Mouse (Mus musculus) neural tube, embryonic 11.5 days (tissue): ENCODE results near the gene Ces4a. TPM values are rescaled to one million over a fixed set of nuclear protein-coding genes. Genes with fewer than 3 reads are reported as not detected.
"Not testable (repeated sequence)": the region's sequence is repeated elsewhere in the genome, so short reads cannot be mapped to it uniquely, and the experiment has no call there.

Experiments
- ATAC-seq: fragments of 200-750 bp; cut with Nextera tagmentation; 2 replicates; pipeline ENCODE4 v1.8.0; 2017; ENCODE audit warnings: moderate number of reproducible peaks, mild to moderate bottlenecking, moderate TSS enrichment, moderate library complexity; ENCODE audit not compliant: insufficient read depth, low FRiP score, low TSS enrichment
- DNase-seq: peaks from one replicate; pipeline ENCODE4 v3.0.0-alpha.2; 2015; ENCODE audit warnings: low spot score
- H3K27ac ChIP-seq: fragments of 300-500 bp; sonication (generic); 2 replicates; pipeline ENCODE4 v1.5.1; 2014; ENCODE audit warnings: low read depth, mild to moderate bottlenecking, low read length
- H3K27me3 ChIP-seq: fragments of 300-500 bp; sonication (generic); 2 replicates; pipeline ENCODE4 v1.6.1; 2014; ENCODE audit warnings: mild to moderate bottlenecking, low read length, mixed read lengths; ENCODE audit not compliant: control insufficient read depth, insufficient read depth
- H3K36me3 ChIP-seq: fragments of 300-500 bp; sonication (generic); 2 replicates; pipeline ENCODE4 v1.6.1; 2014; ENCODE audit warnings: mild to moderate bottlenecking, low read length, moderate library complexity, mixed read lengths; ENCODE audit not compliant: control insufficient read depth, insufficient read depth
- H3K4me1 ChIP-seq: fragments of 300-500 bp; sonication (generic); 2 replicates; pipeline ENCODE4 v1.6.1; 2014; ENCODE audit warnings: low read length, mixed read lengths; ENCODE audit not compliant: control insufficient read depth, insufficient read depth
- H3K4me2 ChIP-seq: fragments of 300-500 bp; sonication (generic); 2 replicates; pipeline ENCODE4 v1.6.1; 2014; ENCODE audit warnings: low read depth, mild to moderate bottlenecking, moderate library complexity
- H3K4me3 ChIP-seq: fragments of 300-500 bp; sonication (generic); 2 replicates; pipeline ENCODE4 v1.5.1; 2014; ENCODE audit warnings: low read depth, low read length
- H3K9ac ChIP-seq: fragments of 300-500 bp; sonication (generic); 2 replicates; pipeline ENCODE4 v1.6.1; 2014; ENCODE audit warnings: mild to moderate bottlenecking, low read length
- H3K9me3 ChIP-seq: fragments of 300-500 bp; sonication (generic); 2 replicates; pipeline ENCODE4 v1.6.1; 2016; ENCODE audit warnings: low read length; ENCODE audit not compliant: control insufficient read depth
- WGBS: fragments of 180-500 bp; shearing (Covaris S2); extraction: QIAGEN DNeasy Blood & Tissue Kit; methylation state at CpG from one replicate; pipeline ENCODE4 v1.1.7; 2014; 5-methylcytosine and 5-hydroxymethylcytosine counted together
- polyA plus RNA-seq: library from polyadenylated mRNA; unstranded; fragments of >200 nt; fragmentation: Nextera tagmentation; extraction: Ambion mirVana; gene quantifications from 2 replicates; pipeline ENCODE4 v1.2.1, GENCODE M21; 2014

Ces4a gene
- polyA plus RNA-seq: not detected in 2 replicates

DNA sequence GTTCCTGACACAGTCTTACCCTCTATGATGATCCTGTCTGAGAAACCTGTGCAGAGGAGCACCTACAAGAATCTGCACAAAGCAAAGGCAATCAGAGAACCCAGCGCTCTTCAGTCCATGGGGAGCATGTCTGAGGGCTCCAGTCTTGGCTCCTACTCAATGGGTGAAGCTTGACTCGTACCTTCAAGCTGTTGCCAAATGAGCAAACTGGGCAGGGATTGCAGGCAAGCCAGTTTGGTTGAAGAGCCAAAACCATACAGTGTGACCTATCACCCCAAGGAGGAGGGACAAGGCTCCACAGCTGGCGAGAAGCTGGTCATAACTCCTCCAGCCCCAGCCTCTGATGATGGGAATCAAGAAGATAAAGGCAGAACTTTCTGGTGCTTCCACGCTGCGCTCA, at the start of gene Ces4a:
Gene Ces4a (plus strand): TSS at position 292 of the 400 bp plus-strand sequence.
- ATAC-seq: no peak
- no peak within 1 kb of the TSS for H3K4me3 ChIP-seq
- no peak within 1 kb of the TSS for H3K4me2 ChIP-seq
- H3K27me3 ChIP-seq: no peaks in the 10 kb centered on the region
- H3K36me3 ChIP-seq: no peaks in the 10 kb centered on the region
- DNase-seq: no peak
- no peak within 1 kb of the TSS for H3K27ac ChIP-seq
- no peaks in the 10 kb centered on the region for H3K9me3 ChIP-seq
- H3K4me1 ChIP-seq: no peaks in the 10 kb centered on the region
- H3K9ac ChIP-seq: no peak within 1 kb of the TSS
- WGBS: 88% methylated on average over 5 of the region's 5 CpGs

DNA sequence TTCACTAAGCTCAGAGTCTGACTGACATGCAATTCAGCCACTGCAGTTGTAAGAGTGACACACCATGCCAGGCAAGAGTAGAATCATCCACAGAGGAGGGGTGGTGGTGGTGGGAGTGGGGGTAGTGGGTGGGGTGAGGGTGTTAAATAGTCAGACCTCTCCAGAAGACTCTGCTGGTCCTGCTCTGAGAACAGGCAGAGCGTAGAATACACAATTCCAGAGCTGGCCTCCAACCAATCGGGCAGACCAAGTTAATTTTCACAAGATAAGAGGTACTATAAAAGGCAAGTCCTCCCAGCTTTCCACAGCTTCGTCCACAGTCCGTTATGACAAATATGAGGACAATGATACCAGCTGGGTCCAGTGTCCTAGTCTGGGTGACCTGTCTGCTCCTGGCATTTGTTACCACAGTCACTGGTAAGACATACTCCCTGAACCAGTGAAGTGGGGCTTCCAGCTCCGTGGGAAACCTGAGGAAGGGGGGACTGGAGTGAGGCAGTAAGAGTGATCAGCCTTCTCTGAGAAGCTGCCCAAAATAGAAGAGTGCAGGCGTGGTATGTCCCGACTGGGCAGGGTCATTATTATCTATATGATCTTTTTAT, 48.0 kb upstream of the Ces4a start, which contains the start of gene Ces3b:
Gene Ces3b (plus strand): TSS at position 305 of the 602 bp plus-strand sequence.
- H3K27ac ChIP-seq: no peak within 1 kb of the TSS
- H3K27me3 ChIP-seq: no peaks in the 10 kb centered on the region
- H3K4me2 ChIP-seq: no peak within 1 kb of the TSS
- H3K4me1 ChIP-seq: no peaks in the 10 kb centered on the region
- no peaks in the 10 kb centered on the region for H3K9me3 ChIP-seq
- no peak for DNase-seq
- H3K4me3 ChIP-seq: no peak within 1 kb of the TSS
- no peaks in the 10 kb centered on the region for H3K36me3 ChIP-seq
- WGBS: 83% methylated on average over 7 of the region's 7 CpGs
- no peak for ATAC-seq
- H3K9ac ChIP-seq: no peak within 1 kb of the TSS

DNA sequence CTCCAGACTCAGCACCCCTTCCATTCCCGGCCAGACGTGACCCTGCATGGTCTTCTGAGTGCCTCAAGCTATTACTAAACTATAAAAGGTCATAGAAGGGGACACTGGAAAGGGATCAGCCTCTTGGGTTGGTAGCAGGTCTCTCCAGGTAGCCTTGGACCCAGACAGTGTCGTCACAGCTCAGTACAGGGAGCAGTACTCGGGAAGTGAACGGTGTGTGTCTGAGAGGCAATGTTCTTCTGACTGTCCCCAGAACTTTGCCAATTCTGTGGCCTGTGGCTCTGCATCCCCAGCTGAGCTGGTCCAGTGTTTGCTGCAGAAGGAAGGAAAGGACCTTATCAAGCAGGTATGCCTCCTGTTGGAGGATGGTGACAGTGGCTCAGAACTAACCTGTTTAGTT, 43.4 kb upstream of the Ces4a start:
- H3K4me3 ChIP-seq, DNase-seq, H3K27me3 ChIP-seq, H3K4me2 ChIP-seq, H3K27ac ChIP-seq, ATAC-seq, H3K9ac ChIP-seq, H3K4me1 ChIP-seq, H3K36me3 ChIP-seq, H3K9me3 ChIP-seq: not testable (repeated sequence)
- WGBS: 85% methylated on average over 3 of the region's 5 CpGs

DNA sequence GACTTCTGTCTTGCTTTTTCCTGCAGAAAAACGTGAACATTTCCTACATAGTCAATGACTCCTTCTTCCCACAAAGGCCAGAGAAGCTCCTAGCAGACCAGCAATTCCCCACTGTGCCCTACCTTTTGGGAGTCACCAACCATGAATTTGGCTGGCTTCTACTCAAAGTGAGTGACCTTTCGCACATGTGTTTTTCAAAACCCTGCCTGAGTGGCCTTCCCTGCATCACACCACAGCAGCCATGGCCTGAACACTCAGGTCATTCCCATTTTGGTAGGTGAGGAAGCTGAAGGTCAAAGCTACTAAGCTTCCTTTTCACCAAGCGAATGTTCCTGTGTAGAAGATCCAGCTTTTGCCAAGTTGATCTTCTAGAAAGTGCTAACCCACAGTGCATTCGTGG, 43.0 kb upstream of the Ces4a start:
- Histone ChIP-seq H3K4me2 (no peak overlapping the region), H3K27ac (no peak overlapping the region), H3K27me3 (no peaks in the 10 kb centered on the region), H3K36me3 (no peaks in the 10 kb centered on the region), H3K9me3 (no peaks in the 10 kb centered on the region), H3K4me1 (no peaks in the 10 kb centered on the region), H3K9ac (no peak overlapping the region), H3K4me3 (no peak overlapping the region)
- DNase-seq (no peak), ATAC-seq (no peak)
- 71% methylated on average over 4 of the region's 4 CpGs for WGBS

DNA sequence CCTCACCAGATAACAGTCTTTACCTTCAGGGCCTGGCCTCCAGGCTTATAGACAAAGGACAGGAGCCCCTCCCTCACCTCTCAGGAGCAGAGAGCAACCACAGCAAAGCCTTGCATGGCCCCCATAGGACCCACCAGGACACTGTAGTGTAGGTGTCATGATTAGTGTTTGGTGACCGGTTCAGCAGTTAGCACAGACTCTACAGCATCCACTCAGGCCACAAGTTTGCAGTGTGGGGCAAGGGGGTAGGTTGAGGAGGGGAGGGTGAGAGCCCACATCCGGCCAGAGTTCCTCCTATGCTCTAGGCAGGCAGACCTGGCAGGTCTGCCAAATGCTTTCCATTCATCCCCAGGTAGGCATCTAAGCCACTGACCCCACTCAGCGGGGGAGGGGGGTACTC, 37.6 kb upstream of the Ces4a start:
- H3K4me1 ChIP-seq: no peaks in the 10 kb centered on the region
- H3K4me3 ChIP-seq: no peak overlapping the region
- H3K9me3 ChIP-seq: no peaks in the 10 kb centered on the region
- H3K36me3 ChIP-seq: no peaks in the 10 kb centered on the region
- no peak overlapping the region for H3K27ac ChIP-seq
- H3K9ac ChIP-seq: no peak overlapping the region
- ATAC-seq: no peak
- no peak overlapping the region for H3K4me2 ChIP-seq
- 85% methylated on average over 3 of the region's 3 CpGs for WGBS
- DNase-seq: no peak
- H3K27me3 ChIP-seq: no peaks in the 10 kb centered on the region

DNA sequence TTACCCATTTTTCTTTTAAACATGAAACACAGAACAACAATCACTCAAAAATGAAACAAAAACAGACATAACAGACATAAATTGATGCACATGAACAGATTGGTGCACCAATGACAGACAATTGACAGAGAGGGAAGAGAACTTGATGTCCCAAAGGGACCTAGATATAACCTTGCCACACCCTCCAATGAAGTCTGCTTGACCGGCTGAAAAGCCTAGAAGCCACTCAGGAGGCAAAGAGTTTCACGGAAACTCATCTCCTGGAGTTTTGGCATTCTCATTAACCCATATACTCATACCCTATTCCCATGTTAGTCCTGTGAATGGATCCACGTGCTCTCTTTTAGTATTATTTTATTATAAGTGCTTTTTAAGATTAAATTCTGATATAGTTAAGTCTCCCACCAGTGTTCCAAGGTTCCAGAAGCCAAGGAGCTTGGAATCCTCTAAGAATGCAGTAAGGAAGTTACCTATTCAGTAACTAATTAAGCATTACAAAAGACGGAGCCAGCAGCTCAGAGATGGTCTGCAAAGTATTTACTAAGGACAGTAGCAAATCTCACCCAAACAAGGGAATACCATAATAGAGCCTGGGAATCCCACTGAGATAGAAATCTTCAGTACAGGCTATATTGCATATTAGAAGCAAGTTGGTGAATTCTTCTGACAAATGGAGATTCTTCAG, 29.4 kb upstream of the Ces4a start:
- not testable (repeated sequence) for H3K27ac ChIP-seq, H3K9ac ChIP-seq, H3K36me3 ChIP-seq, ATAC-seq, H3K27me3 ChIP-seq, H3K9me3 ChIP-seq, H3K4me2 ChIP-seq, DNase-seq, H3K4me3 ChIP-seq, H3K4me1 ChIP-seq
- WGBS: 76% methylated on average over 4 of the region's 4 CpGs

DNA sequence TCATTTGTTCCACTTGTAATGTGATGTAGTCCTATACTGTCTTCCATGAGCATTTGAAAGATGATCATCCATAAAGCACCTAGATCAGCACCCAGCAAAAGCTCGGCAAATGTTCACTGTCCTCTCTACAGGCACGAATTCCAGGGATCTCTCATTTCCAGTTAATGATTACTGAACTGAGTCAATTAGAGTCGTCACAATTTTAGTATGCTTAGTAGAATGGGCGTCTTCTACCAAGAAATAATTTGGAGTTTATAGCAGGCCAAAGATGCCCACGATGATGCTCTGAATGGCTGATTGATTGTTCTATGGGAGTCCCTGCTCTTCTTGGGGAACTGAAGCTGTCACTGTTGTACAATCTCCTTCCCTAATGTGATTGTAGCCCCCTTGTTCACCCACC, 27.9 kb upstream of the Ces4a start:
- not testable (repeated sequence) for H3K9me3 ChIP-seq, ATAC-seq
- 77% methylated on average over 5 of the region's 5 CpGs for WGBS

DNA sequence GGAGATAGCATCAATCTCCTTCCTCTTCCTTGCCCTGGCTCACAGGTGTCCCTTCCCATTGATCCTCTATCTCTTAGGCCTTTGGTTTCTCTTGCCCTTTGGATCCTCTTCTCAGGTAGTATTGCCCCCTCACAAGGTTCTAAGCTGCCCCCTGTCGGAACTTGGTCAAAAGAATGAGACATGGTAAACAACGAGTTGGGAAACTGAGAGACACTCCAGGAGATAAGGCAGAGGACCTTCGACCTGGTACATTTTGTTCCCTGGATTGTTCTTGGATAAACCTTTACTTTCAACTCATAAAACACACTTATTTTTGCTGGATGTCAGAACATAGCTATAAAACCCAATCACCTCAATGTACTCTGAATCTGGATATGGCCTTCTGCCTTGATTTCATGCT, 27.4 kb upstream of the Ces4a start:
- no peaks in the 10 kb centered on the region for H3K4me1 ChIP-seq
- WGBS: 86% methylated on average over 3 of the region's 3 CpGs
- H3K27ac ChIP-seq: no peak overlapping the region
- no peak for ATAC-seq
- no peak for DNase-seq
- H3K27me3 ChIP-seq: no peaks in the 10 kb centered on the region
- H3K9ac ChIP-seq: no peak overlapping the region
- no peak overlapping the region for H3K4me2 ChIP-seq
- H3K36me3 ChIP-seq: no peaks in the 10 kb centered on the region
- H3K9me3 ChIP-seq: no peaks in the 10 kb centered on the region
- H3K4me3 ChIP-seq: no peak overlapping the region

More for the DNA sequence above, 27.9 kb upstream of the Ces4a start:
- not testable (repeated sequence) for H3K27me3 ChIP-seq, H3K4me1 ChIP-seq, DNase-seq, H3K36me3 ChIP-seq, H3K4me2 ChIP-seq, H3K4me3 ChIP-seq, H3K9ac ChIP-seq, H3K27ac ChIP-seq

DNA sequence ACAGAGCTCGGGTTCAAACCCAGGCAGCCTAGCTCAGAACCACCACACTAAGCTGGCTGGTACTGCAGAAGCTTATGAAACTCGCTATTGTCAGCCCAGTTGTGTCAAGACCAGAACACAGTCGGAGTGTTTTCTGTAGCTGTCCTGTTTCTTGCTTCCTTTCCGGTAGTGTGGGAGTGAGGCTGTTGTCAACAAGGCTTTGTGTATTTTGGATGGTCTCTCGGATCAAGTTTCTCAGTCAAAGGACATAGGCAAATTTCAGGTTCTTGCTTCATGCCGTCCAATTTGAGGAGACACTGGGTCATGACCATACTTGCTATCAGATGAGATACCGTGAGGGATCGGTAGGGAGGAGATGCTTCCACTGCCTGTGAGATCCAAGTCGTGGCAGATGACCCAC, 1.7 kb upstream of the Ces4a start:
- no peaks in the 10 kb centered on the region for H3K4me1 ChIP-seq
- H3K9me3 ChIP-seq: no peaks in the 10 kb centered on the region
- no peak overlapping the region for H3K9ac ChIP-seq
- WGBS: 80% methylated on average over 9 of the region's 9 CpGs
- ATAC-seq: no peak
- H3K36me3 ChIP-seq: no peaks in the 10 kb centered on the region
- no peak for DNase-seq
- H3K27me3 ChIP-seq: no peaks in the 10 kb centered on the region
- H3K4me3 ChIP-seq: no peak overlapping the region
- no peak overlapping the region for H3K4me2 ChIP-seq
- no peak overlapping the region for H3K27ac ChIP-seq
